Mouse (Mus musculus) bone marrow macrophage, adult 2 months (primary cell): ENCODE data around the gene Ddx42.

Experiments
- CTCF ChIP-seq: IDR thresholded peaks from 2 replicates; pipeline ENCODE4 v1.5.1; 2012; ENCODE audit warnings: low read depth, mild to moderate bottlenecking, low read length, moderate library complexity
- POLR2A ChIP-seq: IDR thresholded peaks from 2 replicates; pipeline ENCODE4 v1.6.1; 2012; ENCODE audit warnings: mild to moderate bottlenecking, low read depth, low read length, borderline replicate concordance

- TF ChIP-seq CTCF (no peak), POLR2A (no peak)
Observed at GRCm38 (mm10) chr11:106246834-106247233, 30.1 kb downstream of the Ddx42 start.
